Mouse (Mus musculus) kidney, embryonic 16.5 days (tissue): ENCODE results near the gene Rpl3l. TPM values are rescaled to one million over a fixed set of nuclear protein-coding genes. Genes with fewer than 3 reads are reported as not detected.

Source experiments
- ATAC-seq: fragments of 200-750 bp; cut with Nextera tagmentation; 2 replicates; pipeline ENCODE4 v1.8.0; 2017; ENCODE audit warnings: moderate TSS enrichment; ENCODE audit not compliant: low FRiP score, low TSS enrichment
- H3K27ac ChIP-seq: fragments of 300-500 bp; sonication (generic); 2 replicates; pipeline ENCODE4 v1.5.1; 2014; ENCODE audit warnings: low read length
- H3K27me3 ChIP-seq: fragments of 300-500 bp; sonication (generic); 2 replicates; pipeline ENCODE4 v1.6.1; 2014; ENCODE audit warnings: low read length, control low read depth, mixed read lengths; ENCODE audit not compliant: insufficient read depth
- H3K36me3 ChIP-seq: fragments of 300-500 bp; sonication (generic); 2 replicates; pipeline ENCODE4 v1.6.1; 2014; ENCODE audit warnings: low read length, control low read depth, mixed read lengths; ENCODE audit not compliant: insufficient read depth
- H3K4me1 ChIP-seq: fragments of 300-500 bp; sonication (generic); 2 replicates; pipeline ENCODE4 v1.6.1; 2014; ENCODE audit warnings: low read length, control low read depth, mixed read lengths; ENCODE audit not compliant: insufficient read depth
- H3K4me2 ChIP-seq: fragments of 300-500 bp; sonication (generic); replicated peaks from 2 replicates; pipeline ENCODE4 v1.6.1; 2014; ENCODE audit warnings: low read depth, low read length
- H3K4me3 ChIP-seq: fragments of 300-500 bp; sonication (generic); 2 replicates; pipeline ENCODE4 v1.5.1; 2014; ENCODE audit warnings: mild to moderate bottlenecking, low read length
- H3K9ac ChIP-seq: fragments of 300-500 bp; sonication (generic); replicated peaks from 2 replicates; pipeline ENCODE4 v1.6.1; 2014; ENCODE audit warnings: low read length
- H3K9me3 ChIP-seq: fragments of 300-500 bp; sonication (generic); 2 replicates; pipeline ENCODE4 v1.6.1; 2016; ENCODE audit warnings: low read length, control low read depth
- WGBS: fragments of 180-500 bp; shearing (Covaris S2); extraction: QIAGEN DNeasy Blood & Tissue Kit; methylation state at CpG from one replicate; pipeline ENCODE4 v1.1.7; 2014; 5-methylcytosine and 5-hydroxymethylcytosine counted together
- polyA plus RNA-seq: library from polyadenylated mRNA; unstranded; fragments of >200 nt; fragmentation: Nextera tagmentation; extraction: Ambion mirVana; gene quantifications from 2 replicates; pipeline ENCODE4 v1.2.1, GENCODE M21; 2015

Rpl3l gene
- polyA plus RNA-seq, 1 experiment from 2014 or later, result 0.15 TPM

- H3K4me3 ChIP-seq, result no peak overlapping the region
Observed at GRCm38 (mm10) chr17:24698715-24699114, 28.9 kb upstream of the Rpl3l start.

GRCm38 (mm10) chr17:24699473-24699872, 28.1 kb upstream of the Rpl3l start:
- ATAC-seq, result no peak
- Histone ChIP-seq H3K36me3 (peaks cover 34% of the 10 kb centered on the region), H3K4me2 (no peak overlapping the region), H3K27ac (no peak overlapping the region), H3K9me3 (no peaks in the 10 kb centered on the region), H3K4me3 (no peak overlapping the region), H3K9ac (no peak overlapping the region), H3K4me1 (peaks cover 21% of the 10 kb centered on the region), H3K27me3 (no peaks in the 10 kb centered on the region)
- WGBS, result 79% methylated on average over 2 of the region's 2 CpGs

More at GRCm38 (mm10) chr17:24698715-24699114, 28.9 kb upstream of the Rpl3l start:
- ATAC-seq, result no peak
- Histone ChIP-seq H3K9me3 (no peaks in the 10 kb centered on the region), H3K9ac (no peak overlapping the region), H3K4me2 (no peak overlapping the region), H3K36me3 (peaks cover 29% of the 10 kb centered on the region), H3K27ac (no peak overlapping the region), H3K4me1 (peaks cover 23% of the 10 kb centered on the region), H3K27me3 (no peaks in the 10 kb centered on the region)
- 67% methylated on average over 9 of the region's 9 CpGs for WGBS

- peaks cover 16% of the 10 kb centered on the region for H3K4me1 ChIP-seq
- H3K4me3 ChIP-seq, result no peak overlapping the region
- H3K27ac ChIP-seq, result no peak overlapping the region
- no peak overlapping the region for H3K4me2 ChIP-seq
- no peak for ATAC-seq
- H3K9ac ChIP-seq, result no peak overlapping the region
- WGBS, result 93% methylated on average over 9 of the region's 9 CpGs
- no peaks in the 10 kb centered on the region for H3K9me3 ChIP-seq
- peaks cover 42% of the 10 kb centered on the region for H3K36me3 ChIP-seq
- no peaks in the 10 kb centered on the region for H3K27me3 ChIP-seq
Observed at GRCm38 (mm10) chr17:24701251-24701650, 26.4 kb upstream of the Rpl3l start.

GRCm38 (mm10) chr17:24705821-24706220, 21.8 kb upstream of the Rpl3l start:
- ATAC-seq, result no peak
- Histone ChIP-seq H3K9ac (no peak overlapping the region), H3K9me3 (no peaks in the 10 kb centered on the region), H3K4me3 (no peak overlapping the region), H3K36me3 (peaks cover 37% of the 10 kb centered on the region), H3K27me3 (no peaks in the 10 kb centered on the region), H3K4me1 (peaks cover 9% of the 10 kb centered on the region), H3K4me2 (no peak overlapping the region), H3K27ac (no peak overlapping the region)
- 93% methylated on average over 3 of the region's 3 CpGs for WGBS

- 3% methylated on average over 32 of the region's 32 CpGs for WGBS
- H3K27me3 ChIP-seq, result no peaks in the 10 kb centered on the region
- H3K9me3 ChIP-seq, result no peaks in the 10 kb centered on the region
- peak within 1 kb of the TSS; percentile 90 for H3K4me3 ChIP-seq
- H3K4me2 ChIP-seq, result peak within 1 kb of the TSS; percentile 81
- peak within 1 kb of the TSS; percentile 84 for H3K27ac ChIP-seq
- ATAC-seq, result peak; percentile 89
- H3K9ac ChIP-seq, result peak within 1 kb of the TSS; percentile 88
- peaks cover 9% of the 10 kb centered on the region for H3K4me1 ChIP-seq
- H3K36me3 ChIP-seq, result peaks cover 24% of the 10 kb centered on the region
Observed at GRCm38 (mm10) chr17:24706982-24707800, 20.4 kb upstream of the Rpl3l start, which contains the start of gene Tbl3. Gene Tbl3 (minus strand): TSS chr17:24707660.

GRCm38 (mm10) chr17:24707801-24708425, 19.7 kb upstream of the Rpl3l start:
- Histone ChIP-seq H3K36me3 (peaks cover 19% of the 10 kb centered on the region), H3K4me2 (peak overlapping the region; percentile 81), H3K4me3 (peak overlapping the region; percentile 90), H3K27ac (peak overlapping the region; percentile 84), H3K4me1 (peaks cover 9% of the 10 kb centered on the region), H3K27me3 (no peaks in the 10 kb centered on the region), H3K9me3 (no peaks in the 10 kb centered on the region), H3K9ac (peak overlapping the region; percentile 88)
- 0 out of 2 replicates have a peak, but pooled peaks have one; percentile 55 for ATAC-seq
- WGBS, result 3% methylated on average over 24 of the region's 24 CpGs

GRCm38 (mm10) chr17:24708646-24709045, 19.0 kb upstream of the Rpl3l start:
- 35% methylated on average over 2 of the region's 2 CpGs for WGBS
- no peak overlapping the region for H3K4me2 ChIP-seq
- no peak for ATAC-seq
- no peak overlapping the region; the same call in 1 of the 2 replicates for H3K4me3 ChIP-seq
- H3K9ac ChIP-seq, result no peak overlapping the region
- peaks cover 16% of the 10 kb centered on the region for H3K36me3 ChIP-seq
- no peak overlapping the region for H3K27ac ChIP-seq
- no peaks in the 10 kb centered on the region for H3K9me3 ChIP-seq
- H3K4me1 ChIP-seq, result peaks cover 9% of the 10 kb centered on the region
- no peaks in the 10 kb centered on the region for H3K27me3 ChIP-seq

GRCm38 (mm10) chr17:24715556-24715955, 12.1 kb upstream of the Rpl3l start:
- Histone ChIP-seq H3K4me1 (peaks cover 17% of the 10 kb centered on the region), H3K9me3 (no peaks in the 10 kb centered on the region), H3K4me3 (no peak overlapping the region), H3K4me2 (no peak overlapping the region), H3K27ac (peak overlapping the region; percentile 76), H3K27me3 (no peaks in the 10 kb centered on the region), H3K9ac (0 out of 2 replicates have a peak overlapping the region, but pooled peaks have one; percentile 41), H3K36me3 (peaks cover 3% of the 10 kb centered on the region; the same call in 1 of the 2 replicates)
- WGBS, result 40% methylated on average over 6 of the region's 6 CpGs
- no peak for ATAC-seq

- Histone ChIP-seq H3K27ac (peak overlapping the region; percentile 76), H3K27me3 (no peaks in the 10 kb centered on the region), H3K4me1 (peaks cover 19% of the 10 kb centered on the region), H3K36me3 (peaks cover 5% of the 10 kb centered on the region; the same call in 1 of the 2 replicates), H3K4me3 (no peak overlapping the region), H3K9me3 (no peaks in the 10 kb centered on the region), H3K9ac (0 out of 2 replicates have a peak overlapping the region, but pooled peaks have one; percentile 41), H3K4me2 (no peak overlapping the region)
- no peak for ATAC-seq
- 89% methylated on average over 15 of the region's 15 CpGs for WGBS
Observed at GRCm38 (mm10) chr17:24716166-24716682, 11.4 kb upstream of the Rpl3l start.
